Mouse (Mus musculus): ENCODE results near the gene Rpl38. TPM values are rescaled to one million over a fixed set of nuclear protein-coding genes. Genes with fewer than 3 reads are reported as not detected.

The Rpl38 gene
- polyA plus RNA-seq (2015; fragmentation: Nextera tagmentation; extraction: Ambion mirVana), result 747 and 837 TPM in 2 replicates

DNA sequence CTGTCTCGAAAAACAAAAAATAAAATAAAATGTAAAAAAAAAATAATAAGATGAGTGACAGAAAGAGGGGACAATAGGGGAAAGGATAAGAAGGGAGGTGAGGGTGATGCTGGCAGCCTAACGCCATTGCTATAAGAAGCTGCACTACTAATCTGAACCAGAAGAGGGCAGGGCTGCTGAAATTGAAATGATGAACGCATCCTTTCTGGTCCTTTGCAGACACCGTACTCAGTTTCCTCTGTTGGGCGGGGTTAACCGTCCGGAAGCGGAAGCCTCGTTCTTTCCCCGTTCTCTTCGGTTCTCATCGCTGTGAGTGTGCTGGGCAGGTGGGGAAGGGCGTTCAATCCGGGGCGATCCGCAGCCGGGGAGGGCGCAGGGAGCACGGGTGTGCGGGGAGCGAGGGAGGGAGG is at the start of gene Rpl38:
Gene Rpl38 (plus strand): TSS at position 224 of the 410 bp plus-strand sequence.
- 1% methylated on average over 19 of the region's 21 CpGs for WGBS
- H3K9ac ChIP-seq, result peak within 1 kb of the TSS; percentile 83
- peaks cover 29% of the 10 kb centered on the region for H3K4me1 ChIP-seq (replicated peaks)
- peak within 1 kb of the TSS; percentile 92 for H3K27ac ChIP-seq (replicated peaks)
- H3K4me2 ChIP-seq, result peak within 1 kb of the TSS; percentile 90
- H3K27me3 ChIP-seq, result no peaks in the 10 kb centered on the region
- H3K36me3 ChIP-seq, result peaks cover 25% of the 10 kb centered on the region
- ATAC-seq (ENCODE audit: low FRiP score, low read depth), result peak; percentile 80
- peak within 1 kb of the TSS; percentile 83 for H3K4me3 ChIP-seq
- H3K9me3 ChIP-seq, result no peaks in the 10 kb centered on the region

DNA sequence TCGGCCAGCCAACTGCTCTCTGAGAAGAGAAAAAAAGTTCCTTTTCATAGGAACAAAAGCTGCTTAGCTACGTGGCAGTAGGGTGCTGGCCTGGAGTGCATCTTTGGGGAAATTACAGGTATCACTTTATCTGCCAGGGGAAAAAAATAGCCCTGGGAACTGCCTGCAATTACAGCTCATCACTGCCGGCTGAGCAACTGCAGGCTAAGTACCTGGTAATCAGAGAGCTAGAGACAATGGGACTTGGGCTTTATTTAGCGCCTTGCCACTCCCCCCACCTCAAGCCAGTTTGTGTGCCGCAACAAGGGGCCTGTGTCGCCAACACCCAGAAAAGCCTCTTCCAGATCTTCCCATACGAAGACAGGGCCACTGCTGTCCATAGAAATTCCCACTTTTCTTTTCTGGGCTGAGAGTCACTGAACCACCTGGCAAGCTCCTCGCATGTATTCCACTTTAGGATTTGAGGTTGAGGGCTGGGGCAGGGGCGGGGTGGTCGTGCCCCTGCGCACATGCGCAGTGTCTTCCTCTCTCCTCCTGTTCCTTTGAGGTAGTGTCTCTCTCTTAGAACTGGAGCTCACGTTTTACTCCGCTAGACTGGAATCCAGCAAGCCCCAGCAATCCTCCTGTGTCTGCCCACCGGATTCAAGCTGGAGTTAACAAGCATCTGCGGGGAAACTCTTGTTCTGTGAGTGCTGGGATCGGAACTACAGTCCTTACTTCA is 49.5 kb upstream of the Rpl38 start:
- Histone ChIP-seq H3K9ac (no peak overlapping the region), H3K4me3 (no peak overlapping the region), H3K36me3 (no peaks in the 10 kb centered on the region), H3K27ac (replicated peaks) (no peak overlapping the region), H3K27me3 (no peaks in the 10 kb centered on the region), H3K4me2 (no peak overlapping the region), H3K9me3 (no peaks in the 10 kb centered on the region), H3K4me1 (replicated peaks) (no peaks in the 10 kb centered on the region)
- ATAC-seq (ENCODE audit: low FRiP score, low read depth), result no peak
- 53% methylated on average over 17 of the region's 17 CpGs for WGBS

DNA sequence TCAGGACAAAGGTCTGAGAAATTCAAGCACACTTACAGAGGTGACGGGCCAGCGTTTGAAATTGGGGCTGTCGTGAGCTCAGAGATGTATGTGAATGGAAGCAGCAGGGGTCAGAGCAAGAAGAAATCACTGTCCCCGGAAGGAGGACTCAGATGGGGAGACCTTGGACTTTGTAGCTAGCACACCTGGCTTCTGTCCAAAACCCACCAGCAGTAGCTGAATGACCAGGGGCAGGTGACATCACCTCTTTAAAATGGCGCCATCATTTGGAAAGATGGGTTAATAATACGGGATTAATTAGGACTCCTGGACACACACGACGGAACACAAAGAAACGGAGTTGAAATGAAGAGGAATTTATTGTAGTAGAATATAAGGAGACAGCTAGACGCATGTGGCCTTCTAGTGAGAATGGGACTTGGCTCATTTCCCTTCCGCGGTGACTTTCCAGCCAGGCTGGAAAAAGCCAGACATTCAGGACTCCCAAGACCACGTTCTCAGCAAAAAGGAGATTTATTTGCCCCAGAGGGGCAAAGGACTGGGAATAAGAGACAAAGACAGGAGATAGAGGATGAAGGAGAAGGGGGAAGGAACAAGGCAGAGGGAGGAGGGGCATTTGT is 42.1 kb upstream of the Rpl38 start:
- WGBS, result 45% methylated on average over 13 of the region's 13 CpGs
- Histone ChIP-seq H3K4me2 (no peak overlapping the region), H3K9ac (no peak overlapping the region), H3K27me3 (no peaks in the 10 kb centered on the region), H3K4me1 (replicated peaks) (no peaks in the 10 kb centered on the region), H3K36me3 (no peaks in the 10 kb centered on the region), H3K9me3 (no peaks in the 10 kb centered on the region), H3K4me3 (no peak overlapping the region), H3K27ac (replicated peaks) (no peak overlapping the region)
- no peak for ATAC-seq (ENCODE audit: low FRiP score, low read depth)

DNA sequence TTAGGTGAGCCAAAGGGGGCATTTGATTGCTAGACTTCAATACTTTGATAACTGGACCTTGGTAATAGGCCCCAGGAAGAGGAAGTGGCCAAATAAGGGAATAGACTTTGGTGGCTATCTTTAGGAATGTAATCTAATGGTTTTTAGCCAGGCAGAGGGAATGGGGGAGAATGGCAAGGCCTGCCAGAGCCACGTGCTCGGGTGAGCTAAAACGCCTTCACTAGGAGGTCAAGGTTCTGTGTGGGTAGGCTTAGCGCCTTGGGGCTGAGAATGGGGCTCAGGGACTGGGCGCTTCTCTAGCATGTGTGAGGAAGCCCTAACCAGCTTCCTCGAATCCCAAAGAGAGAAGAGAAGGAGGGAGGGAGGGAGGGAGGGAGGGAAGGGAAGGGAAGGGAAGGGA is 41.3 kb upstream of the Rpl38 start:
- ATAC-seq (ENCODE audit: low FRiP score, low read depth), result no peak
- Histone ChIP-seq H3K9ac (no peak overlapping the region), H3K4me1 (replicated peaks) (no peaks in the 10 kb centered on the region), H3K27me3 (no peaks in the 10 kb centered on the region), H3K4me2 (no peak overlapping the region), H3K27ac (replicated peaks) (no peak overlapping the region), H3K9me3 (no peaks in the 10 kb centered on the region), H3K4me3 (no peak overlapping the region), H3K36me3 (no peaks in the 10 kb centered on the region)
- WGBS, result 80% methylated on average over 6 of the region's 6 CpGs

DNA sequence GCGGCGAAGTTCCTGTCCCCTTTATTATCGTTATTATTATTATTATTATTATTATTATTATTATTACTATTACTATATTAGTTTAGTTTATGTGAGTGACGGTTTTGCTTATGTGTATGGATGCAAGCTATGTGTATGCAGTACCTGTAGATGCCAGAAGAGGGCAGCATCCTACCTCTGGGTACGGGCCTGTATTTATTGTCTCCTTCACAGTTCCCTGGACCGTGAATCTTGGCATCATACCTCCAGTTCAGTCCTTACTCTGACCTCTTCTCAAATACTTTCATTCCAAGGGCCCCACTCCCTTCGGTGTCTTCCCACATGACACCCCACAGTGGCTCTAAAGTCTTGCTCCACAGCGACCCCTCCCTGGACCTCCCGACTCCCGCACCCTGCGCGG is 40.3 kb upstream of the Rpl38 start:
- no peaks in the 10 kb centered on the region for H3K27me3 ChIP-seq
- H3K36me3 ChIP-seq, result no peaks in the 10 kb centered on the region
- H3K9me3 ChIP-seq, result no peaks in the 10 kb centered on the region
- no peaks in the 10 kb centered on the region for H3K4me1 ChIP-seq (replicated peaks)
- H3K4me2 ChIP-seq, result no peak overlapping the region
- H3K9ac ChIP-seq, result no peak overlapping the region
- no peak overlapping the region for H3K4me3 ChIP-seq
- ATAC-seq (ENCODE audit: low FRiP score, low read depth), result no peak
- WGBS, result 71% methylated on average over 12 of the region's 12 CpGs
- H3K27ac ChIP-seq (replicated peaks), result no peak overlapping the region

DNA sequence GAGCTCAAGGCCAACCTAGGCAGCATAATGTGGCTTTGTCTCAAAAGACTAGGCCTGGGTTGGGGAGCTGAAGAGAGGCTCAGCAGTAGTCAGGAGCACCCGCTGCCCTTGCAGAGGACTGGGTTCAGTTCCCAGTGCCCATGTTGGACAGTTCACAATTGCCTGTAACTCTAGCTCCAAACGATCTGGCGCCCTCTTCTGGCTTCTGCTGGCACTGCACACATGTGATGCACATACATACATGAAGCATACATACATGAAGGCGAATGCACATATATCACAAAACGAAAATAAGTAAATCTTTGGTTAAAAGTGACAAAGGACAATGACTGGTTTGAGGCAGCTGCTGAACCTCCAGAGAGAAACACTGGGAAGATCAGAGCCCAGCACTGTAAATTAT is 38.3 kb upstream of the Rpl38 start:
- Histone ChIP-seq H3K4me3 (no peak overlapping the region), H3K9ac (no peak overlapping the region), H3K27ac (replicated peaks) (no peak overlapping the region), H3K27me3 (no peaks in the 10 kb centered on the region), H3K4me1 (replicated peaks) (no peaks in the 10 kb centered on the region), H3K9me3 (no peaks in the 10 kb centered on the region), H3K4me2 (no peak overlapping the region), H3K36me3 (no peaks in the 10 kb centered on the region)
- ATAC-seq (ENCODE audit: low FRiP score, low read depth), result no peak
- 87% methylated on average over 5 of the region's 5 CpGs for WGBS

DNA sequence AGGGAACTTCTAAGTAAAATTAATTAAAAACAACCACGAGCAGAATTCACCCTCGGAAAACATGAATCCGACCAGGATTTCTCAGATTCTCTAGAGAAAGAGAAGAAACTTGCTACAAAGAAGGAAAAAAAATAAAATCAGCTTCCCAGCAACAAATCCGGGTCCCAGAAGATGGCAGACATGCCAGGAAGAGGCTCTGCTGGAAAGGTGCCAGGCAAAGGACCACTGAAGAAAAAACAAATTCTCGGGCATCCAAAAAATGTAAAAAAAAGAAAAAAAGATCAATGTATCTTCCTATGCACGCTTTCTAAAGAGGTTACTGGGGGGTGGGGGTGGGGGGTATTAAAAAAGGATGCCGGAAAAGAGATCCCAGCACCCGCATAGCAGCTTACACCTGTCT is 36.1 kb upstream of the Rpl38 start:
- WGBS, result 69% methylated on average over 8 of the region's 8 CpGs
- Histone ChIP-seq H3K4me3 (no peak overlapping the region), H3K9ac (no peak overlapping the region), H3K4me2 (no peak overlapping the region), H3K36me3 (no peaks in the 10 kb centered on the region), H3K27me3 (no peaks in the 10 kb centered on the region), H3K27ac (replicated peaks) (no peak overlapping the region), H3K9me3 (no peaks in the 10 kb centered on the region), H3K4me1 (replicated peaks) (peaks cover 15% of the 10 kb centered on the region)
- no peak for ATAC-seq (ENCODE audit: low FRiP score, low read depth)

DNA sequence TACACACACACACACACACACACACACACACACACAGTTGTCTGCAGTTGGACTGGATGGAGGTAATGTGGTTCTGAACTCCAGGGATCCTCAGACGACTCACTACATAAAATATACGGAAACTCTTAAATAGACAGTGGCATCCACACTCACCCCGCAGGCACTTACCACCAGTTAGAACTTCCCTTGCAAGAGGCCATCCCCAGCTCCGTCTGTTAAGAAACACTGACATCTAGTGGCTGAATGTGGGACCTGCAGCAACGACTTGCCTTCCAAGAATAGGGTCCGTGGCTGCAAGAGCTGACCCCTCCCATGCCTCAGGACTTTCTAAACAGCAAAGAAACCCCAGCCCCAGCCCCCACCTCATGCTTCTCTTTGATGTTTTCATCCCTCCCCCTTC is 32.0 kb upstream of the Rpl38 start:
- under 1% methylated on average over 6 of the region's 6 CpGs for WGBS
- no peak overlapping the region for H3K9ac ChIP-seq

DNA sequence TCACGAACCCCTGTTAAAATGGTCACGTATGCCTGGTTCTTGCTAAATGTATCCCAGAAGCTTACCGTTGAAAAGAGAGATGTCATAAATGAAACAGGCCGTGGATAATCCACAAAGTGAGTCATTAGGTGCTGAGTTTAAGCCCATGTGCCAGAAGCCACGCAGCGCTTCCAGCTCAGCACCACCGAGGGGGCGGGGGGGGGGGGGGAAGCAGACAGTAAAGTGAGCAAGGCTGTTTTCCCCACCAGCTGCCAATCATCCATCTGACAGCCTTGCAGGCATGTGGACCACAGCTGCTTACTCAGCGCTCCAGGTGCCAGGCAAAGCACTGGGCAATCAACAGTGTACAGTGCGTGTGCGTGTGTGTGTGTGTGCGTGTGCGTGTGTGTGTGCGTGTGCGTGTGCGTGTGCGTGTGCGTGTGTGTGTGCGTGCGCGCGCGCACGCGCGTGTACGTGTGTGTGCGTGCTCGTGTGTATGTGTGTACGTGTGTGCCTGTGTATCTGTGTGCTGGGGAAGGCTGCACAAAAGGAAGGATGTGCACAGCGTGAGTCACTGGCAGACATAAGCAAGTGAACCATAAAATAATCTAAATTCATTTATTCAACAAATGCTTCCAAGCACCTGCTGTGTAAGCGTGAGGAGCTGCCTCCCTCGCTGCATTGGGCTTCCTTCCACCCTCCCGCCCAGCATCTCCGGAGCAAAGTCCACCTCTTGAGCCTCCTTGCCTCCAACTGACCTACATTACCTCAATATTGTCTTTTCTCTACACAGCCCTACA is 31.4 kb upstream of the Rpl38 start:
- Histone ChIP-seq H3K4me1 (replicated peaks) (peaks cover 32% of the 10 kb centered on the region), H3K27me3 (peaks cover 11% of the 10 kb centered on the region), H3K4me3 (no peak overlapping the region), H3K9ac (no peak overlapping the region), H3K9me3 (no peaks in the 10 kb centered on the region), H3K27ac (replicated peaks) (peak overlapping the region; percentile 30; the same call in 1 of the 2 replicates), H3K36me3 (no peaks in the 10 kb centered on the region), H3K4me2 (peak overlapping the region; percentile 35)
- peak; percentile 49 for ATAC-seq (ENCODE audit: low FRiP score, low read depth)
- 52% methylated on average over 35 of the region's 35 CpGs for WGBS

More for the DNA sequence above, 32.0 kb upstream of the Rpl38 start:
- peak overlapping the region; percentile 35 for H3K4me2 ChIP-seq
- H3K36me3 ChIP-seq, result no peaks in the 10 kb centered on the region
- no peaks in the 10 kb centered on the region for H3K9me3 ChIP-seq
- H3K27me3 ChIP-seq, result peaks cover 11% of the 10 kb centered on the region
- H3K27ac ChIP-seq (replicated peaks), result peak overlapping the region; percentile 30; the same call in 1 of the 2 replicates
- H3K4me1 ChIP-seq (replicated peaks), result peaks cover 32% of the 10 kb centered on the region
- peak; percentile 76 for ATAC-seq (ENCODE audit: low FRiP score, low read depth)
- no peak overlapping the region for H3K4me3 ChIP-seq

DNA sequence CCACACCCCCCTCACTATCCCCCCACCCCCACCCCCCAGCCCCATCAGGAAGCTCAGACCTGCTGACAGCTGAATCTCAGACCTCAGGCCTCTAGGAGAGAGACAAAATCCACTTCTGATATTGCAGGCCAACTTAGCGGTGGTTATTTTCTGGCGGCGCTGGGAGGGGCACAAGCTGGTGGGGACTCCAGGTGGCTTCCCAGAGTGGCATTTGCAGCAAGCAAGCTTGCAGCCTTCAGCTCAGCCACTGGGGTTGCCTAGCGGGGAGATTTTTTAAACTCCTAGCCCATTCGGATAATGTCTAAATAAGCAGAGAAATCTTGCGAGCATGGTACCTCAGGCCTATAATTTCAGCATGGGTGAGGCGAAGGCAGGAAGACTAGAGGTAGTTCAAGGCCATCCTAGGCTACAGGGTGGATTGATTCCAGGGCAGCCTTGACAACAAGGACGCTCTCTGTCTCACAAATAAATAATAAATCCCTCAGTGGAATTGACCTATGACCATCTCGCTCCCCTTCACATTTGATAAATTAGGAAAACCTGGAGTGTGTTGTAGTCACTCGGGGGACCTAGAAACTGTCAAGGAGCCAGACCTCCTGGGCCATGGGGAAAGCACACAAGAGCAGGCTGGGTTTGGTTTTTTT is 29.6 kb upstream of the Rpl38 start:
- H3K4me2 ChIP-seq, result no peak overlapping the region
- peaks cover 11% of the 10 kb centered on the region for H3K27me3 ChIP-seq
- ATAC-seq (ENCODE audit: low FRiP score, low read depth), result no peak
- peaks cover 32% of the 10 kb centered on the region for H3K4me1 ChIP-seq (replicated peaks)
- no peak overlapping the region for H3K9ac ChIP-seq
- H3K4me3 ChIP-seq, result no peak overlapping the region
- H3K9me3 ChIP-seq, result no peaks in the 10 kb centered on the region
- WGBS, result 61% methylated on average over 10 of the region's 10 CpGs
- no peak overlapping the region for H3K27ac ChIP-seq (replicated peaks)
- no peaks in the 10 kb centered on the region for H3K36me3 ChIP-seq

DNA sequence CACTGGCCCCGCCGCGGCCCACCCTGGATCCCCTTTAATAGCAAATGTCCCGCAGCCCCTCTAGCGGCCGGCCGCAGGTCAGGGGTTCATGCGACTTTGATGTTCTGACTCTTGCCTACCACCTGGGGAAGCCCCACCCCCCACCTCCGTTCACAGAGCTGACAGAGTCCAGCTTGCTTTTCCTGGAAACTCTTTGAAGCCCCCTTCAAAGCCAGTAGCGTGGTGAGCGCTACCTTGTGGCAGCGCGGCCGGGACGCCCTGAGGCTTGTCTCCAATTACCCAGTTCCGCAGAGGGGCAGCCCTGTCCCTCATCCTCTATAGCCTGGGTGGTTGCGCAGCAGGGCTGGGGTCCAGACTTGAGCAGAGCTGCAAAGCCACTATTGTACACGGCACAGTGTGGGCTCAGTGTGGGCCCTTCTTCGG is 28.6 kb upstream of the Rpl38 start:
- 4% methylated on average over 19 of the region's 19 CpGs for WGBS
- no peak overlapping the region for H3K4me3 ChIP-seq
- H3K27me3 ChIP-seq, result peaks cover 11% of the 10 kb centered on the region
- 0 out of 2 replicates have a peak overlapping the region, but pooled peaks have one; percentile 22 for H3K4me2 ChIP-seq
- no peaks in the 10 kb centered on the region for H3K36me3 ChIP-seq
- peaks cover 32% of the 10 kb centered on the region for H3K4me1 ChIP-seq (replicated peaks)
- no peak overlapping the region for H3K9ac ChIP-seq
- H3K9me3 ChIP-seq, result no peaks in the 10 kb centered on the region
- no peak for ATAC-seq (ENCODE audit: low FRiP score, low read depth)
- H3K27ac ChIP-seq (replicated peaks), result 0 out of 2 replicates have a peak overlapping the region, but pooled peaks have one; percentile 14
